Mouse (Mus musculus) 416B (cell line): ENCODE results near the gene Tmem184b.

Experiments
- DNase-seq: peaks from one replicate; pipeline ENCODE4 v3.0.0; 2011; ENCODE audit warnings: low read depth

The Tmem184b gene

DNA sequence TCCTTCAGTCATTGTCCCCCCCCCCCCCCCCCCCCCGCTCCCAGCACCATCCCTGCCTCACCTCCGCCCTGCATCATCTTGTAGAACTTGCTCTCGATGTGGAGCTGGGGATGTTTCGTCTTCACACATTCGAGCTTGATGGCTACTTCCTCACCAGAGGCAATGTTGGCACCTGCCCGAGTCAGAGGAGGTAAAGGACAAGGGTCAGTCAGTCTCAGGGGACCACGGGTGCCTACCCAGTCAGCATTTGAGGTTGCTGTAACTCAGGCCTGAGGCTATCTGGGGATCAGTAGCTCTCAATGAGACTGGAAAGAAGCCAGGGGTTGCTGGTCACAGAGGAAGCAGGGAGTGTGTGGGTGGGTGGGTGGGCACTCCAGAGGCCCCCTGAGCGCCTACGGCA, 26.6 kb upstream of the Tmem184b start:
- no peak for DNase-seq

DNA sequence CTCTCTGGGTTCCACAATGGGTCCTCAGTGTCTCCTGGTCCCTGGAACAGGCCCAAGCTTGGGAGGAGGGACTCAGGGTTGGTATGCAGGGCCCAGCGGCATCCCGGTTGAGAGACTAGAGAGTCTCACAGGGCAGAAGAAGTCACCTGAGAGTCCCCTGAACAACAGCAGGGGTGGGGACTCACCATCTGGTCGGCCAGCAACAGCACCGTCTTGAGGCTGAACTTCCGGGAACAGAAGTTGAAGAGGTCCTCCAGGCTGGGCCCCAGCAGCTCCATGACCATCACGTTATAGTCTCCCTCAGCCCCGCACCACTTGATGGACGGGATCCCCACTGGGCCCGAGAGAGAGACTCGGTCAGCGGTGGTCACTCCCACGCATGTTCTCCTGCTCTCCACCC, 26.2 kb upstream of the Tmem184b start:
- DNase-seq = no peak

DNA sequence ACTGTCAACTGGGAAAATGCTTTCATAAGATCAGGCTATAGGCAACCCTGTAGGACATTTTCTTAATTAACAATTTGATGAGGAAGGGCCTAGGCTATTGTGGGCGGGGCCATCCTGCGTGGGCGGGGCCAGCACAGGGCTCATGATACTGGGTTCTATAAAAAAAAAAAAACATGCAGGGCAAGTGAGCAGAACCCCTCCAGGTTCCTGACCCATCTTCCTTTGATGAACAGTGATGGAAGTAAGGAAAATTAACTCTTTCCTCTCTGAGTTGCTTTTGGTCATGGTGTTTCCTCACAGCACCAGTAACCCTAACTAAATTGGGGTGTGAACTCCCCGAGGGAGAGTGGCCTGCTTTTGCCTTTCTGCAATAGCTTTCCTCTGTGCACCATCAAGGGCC, 25.2 kb upstream of the Tmem184b start:
- DNase-seq = no peak

DNA sequence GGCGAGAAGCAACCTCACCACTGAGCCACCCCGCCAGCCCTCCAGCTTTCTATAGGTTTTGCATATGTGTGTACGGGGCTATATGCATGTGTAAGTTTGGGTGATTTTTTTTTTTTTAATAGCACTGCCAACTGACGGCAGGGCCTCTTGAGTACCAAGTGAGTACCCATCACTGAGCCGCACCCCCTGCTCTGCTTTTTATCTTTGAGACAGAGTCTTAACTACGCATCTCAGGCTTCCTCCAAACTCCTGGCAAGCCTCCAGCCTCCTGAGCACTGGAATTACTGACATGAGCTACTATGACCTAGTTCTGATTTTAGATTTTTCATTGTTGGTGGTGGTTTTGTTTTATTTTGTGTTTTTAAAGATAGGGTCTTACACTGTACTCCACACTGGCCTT, 24.1 kb upstream of the Tmem184b start:
- peak; percentile 89 for DNase-seq

DNA sequence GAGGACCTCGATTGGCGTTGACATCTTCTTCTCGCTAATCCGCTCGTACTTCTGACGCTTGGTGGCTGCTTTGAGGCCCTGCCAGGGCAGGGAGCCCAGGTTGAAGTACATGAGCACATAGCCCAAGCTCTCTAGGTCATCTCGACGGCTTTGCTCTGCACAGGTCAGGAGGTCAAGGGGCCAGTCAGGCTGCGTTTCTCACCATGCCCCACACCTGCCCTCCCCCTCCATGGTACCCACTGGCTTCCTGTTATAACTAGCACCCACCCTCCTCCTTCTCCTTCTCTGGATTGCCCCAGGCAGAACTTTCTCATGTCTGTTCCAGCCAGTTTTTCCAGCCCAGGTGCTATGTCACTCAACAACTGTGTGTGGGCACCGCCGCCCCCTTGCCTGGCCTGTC, 22.1 kb upstream of the Tmem184b start:
- no peak for DNase-seq

DNA sequence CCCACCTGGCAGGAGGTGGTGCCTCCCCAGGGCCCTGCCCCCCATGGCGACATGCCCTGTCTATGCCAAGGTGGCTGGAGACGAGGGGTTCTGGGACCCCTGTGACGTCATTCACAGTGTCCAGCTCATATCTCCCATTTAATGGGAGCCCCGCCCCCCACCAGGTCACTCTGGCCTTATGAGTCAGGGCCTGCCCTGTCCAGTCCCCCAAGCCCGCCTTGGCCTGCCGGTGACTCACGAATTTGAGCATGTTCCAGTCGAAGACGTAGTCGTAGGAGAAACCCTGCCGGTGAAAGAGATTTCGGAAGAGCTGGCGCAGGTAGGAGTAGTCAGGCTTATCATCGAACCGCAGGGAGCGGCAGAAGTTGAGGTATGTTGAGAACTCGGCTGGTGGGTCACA, 21.2 kb upstream of the Tmem184b start:
- no peak for DNase-seq

DNA sequence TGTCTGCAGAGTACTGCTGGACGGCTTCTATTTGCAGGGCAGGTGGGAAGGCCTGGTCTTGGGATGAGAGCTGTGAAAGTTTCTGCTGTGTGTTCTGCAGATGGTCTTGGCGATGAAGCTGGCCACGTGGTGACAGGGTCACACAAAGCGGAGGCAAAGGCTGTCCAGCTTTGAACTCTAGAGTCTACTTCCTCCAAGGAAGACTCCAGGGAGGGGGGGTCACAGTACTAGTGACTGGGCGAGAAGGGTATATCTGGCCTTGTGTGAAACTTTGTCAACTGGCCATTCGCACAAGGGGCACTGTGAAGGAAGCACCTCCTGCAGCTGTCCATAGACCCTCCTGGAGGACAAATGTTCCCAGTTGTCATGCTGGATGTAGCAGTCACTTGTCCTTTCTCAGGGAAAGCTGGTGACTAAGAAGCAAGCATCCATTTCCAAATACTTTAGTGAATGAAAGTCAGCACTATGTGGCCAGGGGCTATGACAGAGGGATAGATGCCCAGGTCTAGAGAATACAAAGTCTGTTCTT, 19.4 kb upstream of the Tmem184b start:
- DNase-seq = no peak

DNA sequence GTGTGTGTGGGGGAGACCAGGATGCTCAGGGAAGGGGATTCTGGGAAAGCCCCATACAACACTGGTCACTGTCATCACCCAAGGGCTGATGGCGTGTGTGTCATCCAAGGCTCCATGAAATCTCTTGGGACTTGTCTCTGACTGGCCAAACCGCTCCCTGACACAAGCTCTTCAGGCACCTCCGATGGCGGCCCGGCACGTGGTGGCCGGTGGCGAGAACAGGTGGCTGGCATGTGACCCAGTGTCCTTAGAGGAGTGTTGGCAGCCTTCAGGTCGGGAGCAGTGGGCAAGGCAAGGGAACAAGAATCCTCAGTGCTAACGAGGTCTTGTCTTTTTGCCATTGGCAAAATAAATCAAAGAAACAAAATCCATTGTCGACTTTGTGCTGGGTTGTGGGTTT, 15.3 kb upstream of the Tmem184b start:
- no peak for DNase-seq

DNA sequence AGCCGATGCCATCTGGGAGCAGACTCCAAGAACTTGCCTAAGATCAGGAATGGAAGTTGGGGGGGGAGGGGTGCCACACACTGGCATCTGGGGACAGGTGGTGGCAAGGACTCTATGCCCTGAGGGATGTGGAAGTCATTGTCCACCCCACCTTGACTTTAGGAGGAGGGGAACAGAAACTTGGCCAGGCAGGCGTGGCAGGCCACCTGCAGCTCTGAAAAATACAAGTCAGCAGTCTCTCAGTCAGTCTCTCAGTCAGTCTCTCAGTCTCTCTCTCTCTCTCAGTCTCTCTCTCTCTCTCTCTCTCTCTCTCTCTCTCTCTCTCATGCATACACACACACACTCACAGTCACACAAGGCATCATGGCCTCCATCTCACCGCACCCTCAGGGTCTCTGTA, 14.9 kb upstream of the Tmem184b start:
- no peak for DNase-seq

DNA sequence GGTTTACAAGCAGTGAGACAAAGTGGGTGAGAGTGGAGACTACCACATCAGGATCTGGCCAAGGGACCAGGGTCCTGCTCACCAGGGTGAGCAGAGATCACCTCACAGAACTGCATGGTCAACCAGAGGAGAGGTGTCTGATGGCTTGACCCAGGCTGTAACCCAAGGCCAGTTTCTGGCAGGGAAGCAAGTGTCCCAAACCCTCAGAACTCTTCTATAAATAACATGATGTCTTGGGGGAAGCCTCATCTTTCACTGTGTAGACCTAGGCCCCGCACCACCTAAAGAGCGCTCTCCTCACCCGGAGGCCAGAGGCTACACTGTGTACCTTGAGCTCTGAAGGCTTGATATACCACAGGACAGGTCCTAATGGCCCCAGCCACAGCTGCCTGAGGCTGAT, 14.0 kb upstream of the Tmem184b start:
- no peak for DNase-seq

DNA sequence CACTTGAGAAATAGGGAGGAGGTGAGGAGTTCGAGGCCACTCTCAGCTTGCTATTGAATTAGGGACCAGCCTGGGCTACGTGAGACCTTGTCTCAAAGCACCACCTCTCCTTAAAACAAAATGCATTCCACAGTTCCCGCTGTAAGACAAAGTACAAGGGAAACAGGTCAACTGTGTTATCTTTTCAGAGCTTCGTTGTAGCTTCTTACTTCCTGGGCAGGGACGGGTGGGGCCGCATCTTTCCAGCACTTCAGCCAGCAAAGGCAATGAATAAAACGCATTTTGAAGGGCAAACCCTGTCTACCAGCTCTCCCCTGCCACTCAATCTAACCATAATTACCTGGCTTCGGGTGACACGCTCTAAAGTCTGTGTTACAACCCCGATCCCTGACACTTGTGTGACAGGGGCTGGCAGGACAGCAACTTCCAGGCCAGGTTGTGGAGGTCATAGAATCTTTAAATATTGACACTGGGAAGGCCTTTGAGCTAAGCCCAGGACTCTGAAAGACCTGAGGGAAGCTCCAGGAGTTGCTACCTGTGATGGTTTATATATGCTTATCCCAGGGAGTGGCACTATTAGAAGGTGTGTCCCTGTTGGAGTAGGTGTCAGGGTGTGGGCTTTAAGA, 13.2 kb upstream of the Tmem184b start:
- no peak for DNase-seq

DNA sequence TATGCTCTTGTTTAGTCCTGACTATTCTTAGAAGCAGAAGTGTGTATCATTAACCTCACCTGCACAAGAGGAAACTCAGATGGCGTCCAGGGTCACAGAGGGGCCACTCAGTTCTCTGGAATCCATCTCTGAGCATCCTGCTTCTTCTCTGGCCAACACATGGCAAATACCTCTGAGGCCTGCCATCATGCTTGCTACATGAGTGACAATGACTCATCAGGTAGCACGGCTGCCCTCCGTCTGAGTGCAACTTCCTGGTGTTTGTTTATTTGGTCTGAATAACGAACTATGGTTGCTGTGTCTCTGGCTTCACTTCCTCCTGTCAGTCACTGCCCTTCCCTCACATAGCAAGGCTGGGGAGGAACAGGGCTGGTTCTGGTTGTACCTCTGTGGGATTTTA, 11.1 kb upstream of the Tmem184b start:
- DNase-seq = peak; percentile 92

DNA sequence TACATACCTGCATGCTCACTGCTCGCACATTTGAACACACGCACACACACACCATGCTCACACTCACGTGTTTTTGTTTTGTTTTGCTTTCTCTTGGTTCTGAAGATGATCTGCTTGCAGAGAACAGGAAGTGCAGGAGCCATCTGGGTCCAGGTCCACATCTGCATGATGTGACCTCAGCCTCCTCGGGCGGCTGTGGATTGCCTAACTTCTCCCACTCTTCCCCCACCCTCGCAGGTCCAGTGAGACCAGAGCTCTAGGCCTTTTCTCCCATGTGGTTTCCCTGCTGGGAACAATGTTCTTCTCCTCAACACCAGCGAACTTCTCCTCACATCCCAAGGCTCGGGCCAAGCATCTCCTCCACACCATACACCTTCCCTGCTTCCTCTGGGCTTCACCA, 10.4 kb upstream of the Tmem184b start:
- DNase-seq = peak; percentile 63

DNA sequence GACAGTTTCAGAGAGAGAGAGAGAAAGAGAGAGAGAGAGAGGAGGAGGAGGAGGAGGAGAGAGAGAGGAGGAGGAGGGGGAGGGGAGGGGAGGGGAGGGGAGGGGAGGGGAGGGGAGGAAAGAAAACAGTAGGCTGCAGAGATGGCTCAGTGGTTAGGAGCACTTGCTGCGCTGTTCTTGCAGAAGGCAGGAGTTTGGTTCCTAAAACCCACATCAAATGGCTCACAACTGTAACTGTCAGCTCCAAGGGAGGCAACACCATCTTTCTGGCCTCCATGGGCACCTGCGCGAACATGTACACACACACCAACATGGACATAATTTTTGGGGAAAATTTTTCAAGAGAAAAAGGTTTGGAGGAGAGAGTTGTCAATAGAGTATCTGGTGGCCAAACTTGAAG, 9.8 kb upstream of the Tmem184b start:
- no peak for DNase-seq

DNA sequence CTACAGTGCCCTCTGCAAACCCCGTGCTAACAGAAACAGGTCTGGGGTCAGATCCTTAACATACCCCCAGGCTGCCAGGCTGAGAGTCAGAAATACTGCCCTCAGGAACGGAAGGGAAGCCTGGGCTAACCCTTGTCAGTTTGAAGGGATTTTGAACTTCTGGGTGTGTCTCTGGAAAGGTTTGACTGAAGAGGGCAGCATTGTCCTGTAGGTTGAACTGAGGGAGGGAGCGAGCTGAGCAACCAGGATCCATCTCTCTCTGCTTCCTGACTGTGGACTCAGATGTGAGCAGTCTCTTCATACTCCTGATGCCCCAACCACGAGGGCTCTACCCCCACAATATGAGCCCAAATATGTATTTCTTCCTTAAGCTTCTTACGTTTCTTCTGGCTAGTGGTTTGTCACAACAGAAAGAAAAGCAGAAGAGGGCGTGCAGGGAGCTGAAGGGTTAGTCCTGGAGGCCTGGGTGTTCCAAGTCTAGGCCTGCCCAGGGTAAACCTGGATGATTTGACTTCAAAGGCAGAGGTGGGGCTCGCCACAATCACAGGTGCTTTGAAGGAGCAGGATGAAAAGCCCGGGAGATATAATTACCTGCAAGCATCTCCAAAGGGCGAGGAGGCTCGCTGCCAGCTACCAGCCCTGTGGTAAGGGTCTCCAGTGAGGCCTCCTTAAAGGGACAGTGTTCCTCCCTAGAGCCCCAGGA, 8.1 kb upstream of the Tmem184b start:
- DNase-seq = peak; percentile 74

DNA sequence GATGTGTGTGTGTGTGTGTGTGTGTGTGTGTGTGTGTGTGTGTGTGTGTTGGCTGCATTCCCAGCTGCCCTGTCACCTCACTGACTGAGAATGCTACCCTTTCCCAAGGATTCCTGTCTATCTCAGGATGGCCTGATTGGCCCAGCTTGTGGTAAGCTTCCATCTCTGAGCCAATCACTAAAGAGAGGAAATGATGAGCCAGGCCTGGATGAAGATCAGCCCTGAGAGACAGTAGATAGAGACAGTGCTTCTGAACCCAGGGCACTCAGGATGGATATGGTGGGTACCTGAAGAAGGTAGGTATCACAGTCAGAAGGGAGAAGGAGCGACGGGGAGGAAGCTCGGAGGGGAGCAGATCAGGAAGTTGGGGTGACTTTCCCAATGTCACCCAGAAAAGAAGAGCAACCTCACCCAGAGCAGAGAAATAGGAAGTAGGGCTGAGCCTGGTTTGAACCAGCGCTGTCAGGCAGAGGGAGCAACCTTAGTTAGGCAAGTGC, 5.8 kb upstream of the Tmem184b start:
- DNase-seq = peak; percentile 63

DNA sequence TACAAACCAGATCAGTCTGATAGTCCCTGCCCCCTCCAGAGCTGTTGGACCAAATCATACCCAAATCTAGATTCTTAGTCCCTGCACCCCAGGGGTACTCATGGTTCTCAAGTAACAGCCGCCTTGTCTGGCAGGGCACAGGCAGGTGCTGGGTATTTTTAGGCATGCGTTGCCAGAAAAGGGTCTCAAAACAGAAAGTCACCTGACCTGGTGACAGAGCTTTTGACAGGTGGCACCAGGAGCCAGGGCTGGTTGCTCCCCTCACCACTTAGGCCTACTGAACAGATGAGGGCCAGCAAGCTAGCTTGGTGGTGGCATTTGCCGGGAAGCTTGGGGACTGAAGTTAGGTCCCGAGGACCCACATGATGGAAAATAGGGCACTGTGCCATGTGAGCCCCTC, 3.2 kb upstream of the Tmem184b start:
- DNase-seq = no peak

DNA sequence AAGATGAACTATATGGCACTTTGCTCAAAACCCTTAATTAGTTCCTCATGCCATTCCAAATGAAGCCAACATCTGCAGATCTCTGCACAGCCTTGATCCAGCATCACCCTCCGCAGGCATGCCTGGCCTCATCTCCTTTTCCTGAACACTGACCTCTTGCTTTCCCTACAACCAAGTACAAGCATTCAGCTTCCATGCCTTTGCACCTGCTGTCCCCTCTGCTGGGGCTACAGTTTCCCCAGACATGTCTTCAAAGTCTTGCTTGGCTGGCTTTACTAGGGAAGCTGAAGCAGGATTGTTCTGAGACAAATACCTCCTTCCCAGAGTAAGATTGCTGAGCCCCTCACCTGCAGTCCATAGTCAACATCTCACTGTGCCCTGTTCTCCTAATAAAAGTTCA, 908 bp upstream of the Tmem184b start:
- DNase-seq = no peak

DNA sequence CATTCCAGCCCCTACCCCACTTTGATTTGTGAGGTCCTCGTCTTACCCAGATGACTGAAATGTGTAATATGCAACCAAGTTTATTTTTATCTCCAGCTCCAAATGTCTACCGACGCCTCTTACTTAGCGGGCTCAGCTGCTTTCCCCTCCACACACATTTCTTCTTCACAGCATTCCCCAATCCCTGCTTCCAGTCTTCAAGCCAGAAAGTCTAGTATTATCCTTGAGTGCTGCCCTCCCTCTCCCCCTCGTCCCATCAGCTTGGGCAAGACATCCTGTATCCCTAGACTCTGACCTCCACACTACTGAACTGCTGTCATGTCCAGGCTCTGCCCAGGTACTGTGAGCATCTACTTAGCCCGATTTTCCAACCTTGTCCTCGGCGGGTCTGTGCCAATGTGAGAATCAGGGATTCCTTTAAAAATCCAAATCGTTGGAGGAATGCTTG, 418 bp upstream of the Tmem184b start:
- DNase-seq = no peak

DNA sequence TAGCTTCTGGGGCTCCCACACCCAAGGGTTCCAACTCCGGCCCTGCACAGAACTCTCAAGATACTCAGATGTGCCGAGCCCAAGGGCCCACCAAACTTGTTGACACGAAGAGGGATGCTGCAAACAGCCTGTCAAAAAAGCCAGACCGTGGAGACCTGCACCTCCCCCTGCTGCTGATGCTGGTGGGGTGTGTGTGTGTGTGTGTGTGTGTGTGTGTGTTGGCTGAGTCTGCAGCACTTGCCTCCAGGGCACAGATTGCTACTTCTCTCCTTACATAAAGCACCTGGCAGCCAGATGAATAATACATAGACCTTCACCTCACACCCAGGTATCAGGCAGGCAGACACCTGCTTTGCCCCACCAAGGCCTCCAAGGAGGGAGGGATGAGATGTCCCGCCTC, 1.2 kb downstream of the Tmem184b start:
- DNase-seq = peak; percentile 32

DNA sequence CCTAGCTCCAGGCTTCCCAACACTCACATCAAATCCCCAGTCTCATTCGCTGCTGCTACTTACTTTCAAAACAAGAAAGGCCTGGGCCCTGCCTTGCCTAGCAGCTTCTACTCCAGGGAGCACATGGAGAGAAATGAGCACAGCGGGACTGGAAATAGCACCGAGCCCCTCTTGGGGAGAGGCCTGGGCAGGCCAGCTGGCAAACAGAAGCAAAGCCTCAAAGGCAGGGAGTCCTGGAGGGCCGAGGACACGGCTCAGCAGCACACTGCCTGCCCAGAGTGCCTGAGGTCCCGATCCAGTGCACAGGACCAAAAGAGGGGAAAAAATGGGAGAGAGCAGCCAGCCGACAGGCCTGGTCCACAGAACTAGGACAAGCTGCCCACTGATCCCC, 2.4 kb downstream of the Tmem184b start:
- peak; percentile 29 for DNase-seq

DNA sequence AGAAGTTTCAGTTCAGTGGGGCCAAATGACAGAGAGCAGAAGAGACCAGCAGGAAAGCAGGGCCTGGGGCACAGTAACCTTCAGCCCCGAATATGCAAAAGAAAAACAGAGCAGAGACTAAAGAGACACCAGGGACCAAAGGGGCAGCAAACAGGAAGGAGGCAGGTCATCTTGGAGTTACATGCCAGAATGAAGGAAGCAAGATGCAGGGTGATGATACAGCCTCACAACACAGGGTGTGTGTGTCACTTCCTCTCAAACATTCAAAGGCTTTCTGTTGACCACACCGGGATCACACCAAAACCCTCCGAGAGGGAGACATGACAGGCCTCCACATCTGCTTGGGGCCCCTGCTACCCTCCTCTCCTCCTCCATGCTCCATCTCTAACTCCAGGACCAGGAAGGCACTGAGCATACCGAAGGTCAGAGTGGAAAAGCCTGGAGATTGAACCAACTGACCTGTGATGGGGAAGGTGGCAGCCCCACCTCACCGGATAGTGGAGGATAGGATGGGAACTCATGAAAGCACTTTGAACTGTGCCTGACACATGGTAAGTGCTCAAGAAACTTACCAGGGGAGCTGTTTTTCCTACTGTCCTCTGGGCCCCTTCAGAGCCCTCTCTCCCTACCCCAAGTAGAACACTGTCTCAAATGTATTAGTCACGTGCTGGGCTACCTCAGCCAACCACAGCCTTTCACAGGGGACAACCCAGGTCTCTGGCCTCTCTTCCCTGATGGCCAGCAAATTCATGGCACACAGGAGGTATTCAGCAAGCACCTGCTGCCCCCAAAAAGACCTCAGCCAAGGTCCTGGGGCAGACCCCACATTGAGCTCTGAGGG, 3.0 kb downstream of the Tmem184b start:
- DNase-seq = peak; percentile 89
